Mouse (Mus musculus) liver, embryonic 11.5 days (tissue): ENCODE measurements at regions not wholly inside any gene's neighbourhood (a gene's known extent, or its start where the extent isn't known, plus 50 kb on each side); places are given as distances from the start of the nearest gene placed in this dataset.

ENCODE experiments used
- ATAC-seq: fragments of 200-750 bp; cut with Nextera tagmentation; replicated peaks from 2 replicates; pipeline ENCODE4 v1.8.0; 2017; ENCODE audit warnings: moderate number of reproducible peaks, mild to moderate bottlenecking, moderate TSS enrichment, moderate library complexity; ENCODE audit not compliant: low FRiP score
- DNase-seq: peaks from one replicate; pipeline ENCODE4 v3.0.0-alpha.2; 2017; ENCODE audit warnings: low spot score
- H3K27ac ChIP-seq: fragments of 300-500 bp; sonication (generic); 2 replicates; pipeline ENCODE4 v1.5.1; 2014; ENCODE audit warnings: mild to moderate bottlenecking, low read depth, low read length, control low read depth
- H3K27me3 ChIP-seq: fragments of 300-500 bp; sonication (generic); replicated peaks from 2 replicates; pipeline ENCODE4 v1.6.1; 2014; ENCODE audit warnings: low read length, mixed read lengths; ENCODE audit not compliant: control insufficient read depth, insufficient read depth
- H3K36me3 ChIP-seq: fragments of 300-500 bp; sonication (generic); 2 replicates; pipeline ENCODE4 v1.6.1; 2014; ENCODE audit warnings: mild to moderate bottlenecking, low read length, moderate library complexity, mixed read lengths; ENCODE audit not compliant: control insufficient read depth, insufficient read depth
- H3K4me1 ChIP-seq: fragments of 300-500 bp; sonication (generic); replicated peaks from 2 replicates; pipeline ENCODE4 v1.6.1; 2014; ENCODE audit warnings: low read length, mixed read lengths; ENCODE audit not compliant: control insufficient read depth, insufficient read depth
- H3K4me2 ChIP-seq: fragments of 300-500 bp; sonication (generic); 2 replicates; pipeline ENCODE4 v1.6.1; 2014; ENCODE audit warnings: mild to moderate bottlenecking, control low read depth, moderate library complexity
- H3K4me3 ChIP-seq: fragments of 300-500 bp; sonication (generic); 2 replicates; pipeline ENCODE4 v1.5.1; 2014; ENCODE audit warnings: low read depth, low read length, control low read depth
- H3K9ac ChIP-seq: fragments of 300-500 bp; sonication (generic); 2 replicates; pipeline ENCODE4 v1.6.1; 2014; ENCODE audit warnings: low read depth, low read length, control low read depth
- H3K9me3 ChIP-seq: fragments of 300-500 bp; sonication (generic); 2 replicates; pipeline ENCODE4 v1.6.1; 2016; ENCODE audit warnings: low read length, inconsistent platforms, mixed read lengths; ENCODE audit not compliant: control insufficient read depth
- WGBS: fragments of 180-500 bp; shearing (Covaris S2); extraction: QIAGEN DNeasy Blood & Tissue Kit; methylation state at CpG from one replicate; pipeline ENCODE4 v1.1.7; 2014; 5-methylcytosine and 5-hydroxymethylcytosine counted together

DNA sequence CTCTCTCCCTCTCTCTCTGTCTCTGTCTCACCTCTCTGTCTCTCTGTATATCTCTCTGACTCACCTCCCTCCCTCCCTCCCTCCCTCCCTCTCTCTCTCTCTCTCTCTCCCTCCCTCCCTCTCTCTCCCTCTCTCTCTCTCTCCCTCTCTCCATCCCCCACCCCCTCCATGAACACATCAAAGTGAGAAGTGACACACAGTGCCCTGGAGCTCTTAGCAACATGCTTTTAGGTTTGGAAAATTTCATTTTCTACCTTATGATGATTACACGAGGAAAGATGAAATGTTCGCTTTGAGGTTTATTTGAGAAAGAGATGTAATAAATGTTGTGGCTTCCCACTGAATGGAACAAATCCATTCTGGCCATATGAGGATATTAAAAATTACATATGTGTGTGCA lies 95.6 kb upstream of the Smarca2 start:
- no peaks in the 10 kb centered on the region for H3K36me3 ChIP-seq
- 78% methylated on average over 2 of the region's 2 CpGs for WGBS
- ATAC-seq = no peak

DNA sequence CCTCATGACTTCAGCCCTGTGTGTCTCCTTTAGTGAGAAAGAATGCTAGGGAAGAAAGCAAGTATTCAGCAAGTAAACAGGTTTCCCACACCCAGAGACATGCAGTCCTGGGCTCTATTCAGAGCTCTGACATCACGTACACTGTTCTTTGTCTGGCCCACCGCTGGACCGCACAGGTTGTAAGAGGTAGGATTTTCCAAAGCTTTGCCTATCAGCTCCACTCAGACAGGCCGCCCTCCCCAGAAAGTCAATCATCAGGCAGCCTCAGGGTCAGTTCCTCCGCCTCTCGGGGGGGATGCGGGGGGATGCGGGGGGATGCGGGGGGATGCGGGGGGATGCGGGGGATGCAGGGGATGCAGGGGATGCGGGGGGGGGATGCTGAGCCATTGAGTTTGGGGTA lies 94.7 kb upstream of the Smarca2 start:
- DNase-seq (no peak), ATAC-seq (no peak)
- Histone ChIP-seq H3K4me2 (no peak overlapping the region), H3K9me3 (no peaks in the 10 kb centered on the region), H3K27ac (no peak overlapping the region), H3K4me3 (no peak overlapping the region), H3K27me3 (no peaks in the 10 kb centered on the region), H3K36me3 (no peaks in the 10 kb centered on the region), H3K4me1 (no peaks in the 10 kb centered on the region), H3K9ac (no peak overlapping the region)
- WGBS = 80% methylated on average over 12 of the region's 12 CpGs

More for the DNA sequence above, 95.6 kb upstream of the Smarca2 start:
- H3K9ac ChIP-seq = no peak overlapping the region
- H3K9me3 ChIP-seq = no peaks in the 10 kb centered on the region
- no peaks in the 10 kb centered on the region for H3K4me1 ChIP-seq
- no peak overlapping the region for H3K4me3 ChIP-seq
- H3K4me2 ChIP-seq = no peak overlapping the region
- no peak overlapping the region for H3K27ac ChIP-seq
- no peaks in the 10 kb centered on the region for H3K27me3 ChIP-seq
- DNase-seq = no peak

DNA sequence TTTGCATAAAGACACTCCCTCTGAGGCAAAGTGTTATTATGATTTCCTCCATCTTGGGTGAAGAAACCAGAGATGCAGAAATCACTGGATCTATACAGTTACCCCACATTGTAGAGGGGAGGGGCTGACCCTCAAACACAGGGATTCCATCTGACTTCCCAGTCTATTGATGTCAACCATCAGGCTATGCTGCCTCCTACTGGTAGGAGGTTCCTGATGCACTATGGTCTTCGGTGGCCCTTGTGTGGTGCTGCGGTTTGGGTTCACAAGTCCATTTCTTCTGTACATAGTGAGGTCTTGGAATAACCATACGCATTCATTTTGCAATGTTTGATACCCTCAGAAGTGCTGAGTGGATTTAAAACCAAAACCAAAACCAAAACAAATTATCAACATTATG lies 94.0 kb upstream of the Smarca2 start:
- WGBS = 80% methylated on average over 3 of the region's 3 CpGs
- Histone ChIP-seq H3K4me2 (no peak overlapping the region), H3K4me3 (no peak overlapping the region), H3K27ac (no peak overlapping the region), H3K9me3 (no peaks in the 10 kb centered on the region), H3K9ac (no peak overlapping the region), H3K36me3 (no peaks in the 10 kb centered on the region), H3K27me3 (no peaks in the 10 kb centered on the region), H3K4me1 (no peaks in the 10 kb centered on the region)
- DNase-seq (no peak), ATAC-seq (no peak)

DNA sequence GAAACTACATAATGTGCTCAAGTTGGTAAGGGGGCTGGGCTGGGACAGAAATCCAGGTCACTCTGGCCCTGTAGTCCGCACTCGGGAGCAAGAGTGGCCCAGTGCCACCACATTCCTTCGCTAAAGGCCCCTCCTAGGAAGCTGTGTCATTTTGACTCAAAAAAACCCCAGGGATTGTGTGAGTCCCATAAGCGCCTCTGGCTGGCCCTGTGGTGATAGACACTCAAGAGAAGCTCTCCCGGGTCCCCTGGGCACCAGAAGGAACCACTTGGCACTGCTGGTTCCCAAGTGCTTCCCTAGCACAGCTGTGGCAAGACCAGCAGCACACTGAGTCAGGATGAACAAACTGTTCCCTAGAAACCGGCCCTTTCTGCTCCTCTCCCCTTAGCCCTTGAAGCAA lies 93.1 kb upstream of the Smarca2 start:
- Histone ChIP-seq H3K36me3 (no peaks in the 10 kb centered on the region), H3K4me1 (no peaks in the 10 kb centered on the region), H3K9me3 (no peaks in the 10 kb centered on the region), H3K4me3 (no peak overlapping the region), H3K27me3 (no peaks in the 10 kb centered on the region), H3K4me2 (no peak overlapping the region), H3K27ac (no peak overlapping the region), H3K9ac (no peak overlapping the region)
- WGBS = 78% methylated on average over 6 of the region's 6 CpGs
- DNase-seq (no peak), ATAC-seq (no peak)

DNA sequence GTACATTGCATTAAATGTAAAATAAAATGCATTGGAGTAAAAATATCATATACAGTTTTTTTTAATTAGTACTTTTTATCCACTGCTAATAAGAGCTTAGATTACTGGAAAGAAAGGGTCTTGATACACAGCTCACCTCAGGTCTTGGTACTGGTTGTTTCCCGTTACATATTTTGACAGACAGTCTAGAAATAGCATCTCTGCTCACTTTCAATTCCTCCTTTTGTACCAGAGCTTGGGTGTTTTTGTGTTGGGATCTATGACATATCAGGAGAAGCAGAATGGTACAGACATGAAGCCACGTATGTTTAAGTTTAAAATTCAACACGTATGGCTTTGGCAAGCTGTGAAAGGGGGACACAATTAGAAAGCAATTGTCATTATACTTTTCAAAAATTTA lies 80.3 kb upstream of the Smarca2 start:
- Histone ChIP-seq H3K4me3 (no peak overlapping the region), H3K9me3 (no peaks in the 10 kb centered on the region), H3K4me2 (no peak overlapping the region), H3K4me1 (no peaks in the 10 kb centered on the region), H3K36me3 (no peaks in the 10 kb centered on the region), H3K27me3 (no peaks in the 10 kb centered on the region), H3K27ac (no peak overlapping the region), H3K9ac (no peak overlapping the region)
- no peak for DNase-seq
- no peak for ATAC-seq
- 76% methylated on average over 3 of the region's 3 CpGs for WGBS

DNA sequence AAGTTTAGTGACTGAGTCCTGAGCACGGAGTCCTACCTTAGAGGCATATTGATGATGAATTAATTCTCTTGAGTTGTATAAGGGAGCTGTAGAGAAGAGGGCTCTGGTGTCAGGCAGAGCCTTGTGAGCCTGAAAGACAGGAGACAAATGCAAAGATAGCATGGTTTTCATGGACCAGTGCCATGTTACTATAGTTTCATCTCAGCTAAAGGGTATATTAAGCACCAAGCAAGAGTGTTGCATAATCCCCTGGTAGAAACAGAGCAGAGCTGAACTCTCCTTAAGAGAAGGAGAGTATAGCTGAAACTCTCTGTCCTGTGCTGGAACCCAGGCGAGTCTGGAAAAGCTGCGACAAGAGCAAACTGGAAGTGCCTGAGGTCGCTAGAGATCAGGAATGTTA lies 73.5 kb upstream of the Smarca2 start:
- DNase-seq = no peak
- H3K9me3 ChIP-seq = no peaks in the 10 kb centered on the region
- no peaks in the 10 kb centered on the region for H3K27me3 ChIP-seq
- no peak overlapping the region for H3K4me3 ChIP-seq
- 72% methylated on average over 4 of the region's 4 CpGs for WGBS
- H3K36me3 ChIP-seq = no peaks in the 10 kb centered on the region
- no peak for ATAC-seq
- H3K4me1 ChIP-seq = no peaks in the 10 kb centered on the region
- H3K27ac ChIP-seq = no peak overlapping the region
- no peak overlapping the region for H3K4me2 ChIP-seq
- H3K9ac ChIP-seq = no peak overlapping the region

DNA sequence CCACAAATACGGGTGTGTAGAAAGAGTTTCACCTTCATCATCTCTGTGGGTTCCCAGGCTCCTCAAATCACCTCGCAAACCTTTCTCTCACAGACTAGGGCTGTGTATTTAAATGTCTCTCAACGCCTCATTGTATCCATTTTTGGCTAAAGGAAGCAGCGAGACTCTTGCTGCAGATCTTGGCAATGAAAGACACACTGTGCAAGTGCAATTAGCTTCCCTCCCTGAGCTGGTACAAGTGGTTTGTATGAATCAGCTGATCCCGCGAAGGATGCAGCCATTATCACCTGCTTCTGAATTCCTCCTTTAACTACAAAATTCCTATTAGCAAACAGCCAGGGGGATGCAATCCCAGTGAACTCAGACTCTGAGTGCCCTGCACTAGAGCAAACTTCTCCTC lies 72.3 kb upstream of the Smarca2 start:
- Histone ChIP-seq H3K27ac (no peak overlapping the region), H3K27me3 (no peaks in the 10 kb centered on the region), H3K9ac (no peak overlapping the region), H3K4me3 (no peak overlapping the region), H3K4me2 (no peak overlapping the region), H3K9me3 (no peaks in the 10 kb centered on the region), H3K4me1 (no peaks in the 10 kb centered on the region), H3K36me3 (no peaks in the 10 kb centered on the region)
- ATAC-seq (no peak), DNase-seq (no peak)
- 67% methylated on average over 6 of the region's 6 CpGs for WGBS

DNA sequence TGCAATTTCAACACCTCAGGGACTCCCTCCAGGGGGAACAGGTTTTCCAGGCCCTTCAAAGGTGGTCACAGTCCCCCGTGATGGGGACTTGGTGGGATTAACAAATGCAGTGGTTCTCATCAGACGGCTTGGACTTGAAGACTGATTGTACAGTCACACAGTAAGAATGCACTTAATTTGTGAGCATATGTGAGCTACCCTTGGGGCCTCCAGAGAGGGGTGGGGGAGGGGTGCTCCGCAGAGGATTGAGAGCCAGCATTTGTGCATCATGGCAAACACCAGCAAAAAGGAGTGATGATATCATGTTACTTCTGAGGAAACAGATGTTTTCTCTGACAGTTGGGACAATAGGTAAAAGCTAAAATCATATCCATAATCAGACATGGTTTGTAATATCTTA lies 59.2 kb upstream of the Smarca2 start:
- H3K4me3 ChIP-seq = no peak overlapping the region
- H3K27ac ChIP-seq = no peak overlapping the region
- H3K4me2 ChIP-seq = no peak overlapping the region
- no peaks in the 10 kb centered on the region for H3K27me3 ChIP-seq
- WGBS = 66% methylated on average over 3 of the region's 3 CpGs
- H3K36me3 ChIP-seq = no peaks in the 10 kb centered on the region
- no peaks in the 10 kb centered on the region for H3K4me1 ChIP-seq
- no peak overlapping the region for H3K9ac ChIP-seq
- H3K9me3 ChIP-seq = no peaks in the 10 kb centered on the region
- ATAC-seq (no peak), DNase-seq (no peak)

DNA sequence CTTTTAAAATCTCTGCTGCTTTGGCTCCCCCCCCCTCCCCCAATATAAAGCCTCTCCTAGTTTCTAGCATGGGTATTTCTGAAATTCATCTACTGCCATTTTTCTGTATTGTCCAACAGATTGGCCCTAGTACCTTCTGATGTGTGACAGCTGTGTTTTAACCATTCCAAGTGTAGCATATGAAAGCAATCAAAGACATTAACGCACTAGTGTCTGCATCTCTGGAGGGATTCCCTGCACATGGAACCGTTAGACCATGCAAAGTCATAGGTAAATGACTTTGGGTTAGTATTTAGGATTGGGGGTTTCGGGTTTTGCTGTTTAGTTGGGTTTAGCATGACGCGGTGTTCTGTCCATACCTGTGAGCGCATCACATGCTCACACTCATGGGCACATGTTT lies 57.3 kb upstream of the Smarca2 start:
- 86% methylated on average over 6 of the region's 6 CpGs for WGBS
- DNase-seq = no peak
- Histone ChIP-seq H3K9me3 (no peaks in the 10 kb centered on the region), H3K4me2 (no peak overlapping the region), H3K9ac (no peak overlapping the region), H3K4me1 (no peaks in the 10 kb centered on the region), H3K36me3 (no peaks in the 10 kb centered on the region), H3K4me3 (no peak overlapping the region), H3K27ac (no peak overlapping the region), H3K27me3 (no peaks in the 10 kb centered on the region)
- no peak for ATAC-seq
